Mouse (Mus musculus): ENCODE measurements around the gene Ets2.

The Ets2 gene

GRCm38 (mm10) chr16:95769066-95769995, 67.5 kb downstream of the Ets2 start:
- no peak for DNase-seq (ENCODE audit: low spot score in 2 of 2)

GRCm38 (mm10) chr16:95769996-95770334, 68.1 kb downstream of the Ets2 start:
- no peak for DNase-seq (ENCODE audit: low spot score in 2 of 2)

GRCm38 (mm10) chr16:95770402-95770801, 68.5 kb downstream of the Ets2 start:
- no peak for DNase-seq (ENCODE audit: low spot score in 2 of 2)
